Mouse (Mus musculus) heart, embryonic 15.5 days (tissue): ENCODE results near the gene Hpca. TPM values are rescaled to one million over a fixed set of nuclear protein-coding genes. Genes with fewer than 3 reads are reported as not detected.

Source experiments
- ATAC-seq: fragments of 200-750 bp; cut with Nextera tagmentation; replicated peaks from 2 replicates; pipeline ENCODE4 v1.8.0; 2017; ENCODE audit warnings: low read depth, moderate TSS enrichment; ENCODE audit not compliant: insufficient number of reproducible peaks, insufficient read depth, low FRiP score
- H3K27ac ChIP-seq: fragments of 300-500 bp; sonication (generic); 2 replicates; pipeline ENCODE4 v1.5.1; 2015; ENCODE audit warnings: mild to moderate bottlenecking, inconsistent platforms
- H3K27me3 ChIP-seq: fragments of 300-500 bp; sonication (generic); 2 replicates; pipeline ENCODE4 v1.6.1; 2015; ENCODE audit warnings: inconsistent platforms
- H3K36me3 ChIP-seq: fragments of 300-500 bp; sonication (generic); 2 replicates; pipeline ENCODE4 v1.6.1; 2015; ENCODE audit warnings: mild to moderate bottlenecking, inconsistent platforms
- H3K4me1 ChIP-seq: fragments of 300-500 bp; sonication (generic); replicated peaks from 2 replicates; pipeline ENCODE4 v1.6.1; 2015; ENCODE audit warnings: inconsistent platforms
- H3K4me2 ChIP-seq: fragments of 300-500 bp; sonication (generic); 2 replicates; pipeline ENCODE4 v1.6.1; 2015; ENCODE audit warnings: inconsistent platforms, mild to moderate bottlenecking, moderate library complexity
- H3K4me3 ChIP-seq: fragments of 300-500 bp; sonication (generic); 2 replicates; pipeline ENCODE4 v1.5.1; 2015; ENCODE audit warnings: mild to moderate bottlenecking, inconsistent platforms
- H3K9ac ChIP-seq: fragments of 300-500 bp; sonication (generic); 2 replicates; pipeline ENCODE4 v1.6.1; 2015; ENCODE audit warnings: mild to moderate bottlenecking, inconsistent platforms
- H3K9me3 ChIP-seq: fragments of 300-500 bp; sonication (generic); replicated peaks from 2 replicates; pipeline ENCODE4 v1.6.1; 2016; ENCODE audit warnings: inconsistent platforms
- WGBS: fragments of 180-500 bp; shearing (Covaris S2); methylation state at CpG from one replicate; pipeline ENCODE4 v1.1.7; 2015; ENCODE audit warnings: mixed read lengths; 5-methylcytosine and 5-hydroxymethylcytosine counted together
- polyA plus RNA-seq: library from polyadenylated mRNA; unstranded; fragments of >200 nt; fragmentation: Nextera tagmentation; extraction: Ambion mirVana; gene quantifications from 2 replicates; pipeline ENCODE4 v1.2.1, GENCODE M21; 2015

Hpca gene
- polyA plus RNA-seq, 1 experiment from 2014 or later, result 0.68 TPM

DNA sequence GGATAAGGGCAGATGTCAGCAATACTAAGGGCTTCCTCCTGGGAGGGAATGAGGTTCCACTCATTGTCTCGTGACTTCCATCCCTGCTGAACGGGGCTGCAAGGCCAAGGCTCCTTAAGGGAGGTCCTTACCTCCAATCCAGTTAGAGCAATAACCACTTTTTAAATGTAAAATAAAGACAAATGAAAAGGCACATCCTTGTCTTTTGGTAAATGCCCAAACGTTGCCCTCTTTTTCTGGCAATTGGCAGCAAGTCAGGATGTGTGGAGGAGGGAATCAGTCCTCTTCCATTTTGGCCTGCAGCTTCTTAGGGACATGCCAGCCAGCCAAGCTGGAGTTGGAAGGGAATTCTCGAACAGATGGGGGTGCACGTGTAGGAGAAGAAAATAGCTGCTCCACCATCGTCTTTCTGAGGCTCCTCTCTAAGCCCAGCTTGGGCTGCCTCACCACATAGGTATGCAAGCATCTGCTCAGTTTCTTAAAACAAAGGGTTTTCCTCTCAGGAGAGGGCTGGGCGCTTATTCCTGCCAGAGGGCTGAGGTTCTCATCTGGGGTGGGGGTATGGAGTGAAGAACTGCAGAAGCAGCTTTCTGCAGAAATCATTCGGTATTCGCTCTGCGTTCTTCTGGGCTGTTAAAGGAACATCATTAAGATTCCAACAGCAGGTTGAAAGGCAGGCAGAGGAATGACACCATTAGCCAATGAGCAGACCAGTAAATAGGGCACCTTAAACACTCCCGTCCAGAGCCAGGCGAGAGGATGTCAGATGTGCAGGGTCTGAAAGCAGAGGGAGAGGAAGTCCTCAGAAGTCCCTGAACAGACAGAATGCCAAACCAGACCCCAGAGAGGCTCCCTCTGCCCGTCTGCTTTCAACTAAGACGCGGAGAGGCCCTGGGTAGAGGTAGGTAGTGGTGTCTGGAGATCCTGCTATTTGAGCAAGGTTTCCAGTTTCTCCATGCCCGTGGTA is 22.8 kb upstream of the Hpca start:
- 51% methylated on average over 16 of the region's 16 CpGs for WGBS
- Histone ChIP-seq H3K9ac (0 out of 2 replicates have a peak overlapping the region, but pooled peaks have one; percentile 3), H3K9me3 (no peaks in the 10 kb centered on the region), H3K4me2 (no peak overlapping the region), H3K27ac (peak overlapping the region; percentile 33), H3K4me1 (peaks cover 69% of the 10 kb centered on the region), H3K4me3 (no peak overlapping the region), H3K27me3 (no peaks in the 10 kb centered on the region), H3K36me3 (peaks cover 6% of the 10 kb centered on the region; the same call in 1 of the 2 replicates)
- ATAC-seq, result no peak

- no peaks in the 10 kb centered on the region for H3K9me3 ChIP-seq
- peaks cover under 1% of the 10 kb centered on the region; the same call in 1 of the 2 replicates for H3K27me3 ChIP-seq
- no peaks in the 10 kb centered on the region; the same call in 1 of the 2 replicates for H3K36me3 ChIP-seq
- H3K9ac ChIP-seq, result no peak overlapping the region
- no peak overlapping the region for H3K4me2 ChIP-seq
- H3K4me1 ChIP-seq, result peaks cover 69% of the 10 kb centered on the region
- ATAC-seq, result no peak
- 73% methylated on average over 5 of the region's 5 CpGs for WGBS
- no peak overlapping the region for H3K4me3 ChIP-seq
- no peak overlapping the region for H3K27ac ChIP-seq
Measured at GRCm38 (mm10) chr4:129143509-129143908, 21.7 kb upstream of the Hpca start.

DNA sequence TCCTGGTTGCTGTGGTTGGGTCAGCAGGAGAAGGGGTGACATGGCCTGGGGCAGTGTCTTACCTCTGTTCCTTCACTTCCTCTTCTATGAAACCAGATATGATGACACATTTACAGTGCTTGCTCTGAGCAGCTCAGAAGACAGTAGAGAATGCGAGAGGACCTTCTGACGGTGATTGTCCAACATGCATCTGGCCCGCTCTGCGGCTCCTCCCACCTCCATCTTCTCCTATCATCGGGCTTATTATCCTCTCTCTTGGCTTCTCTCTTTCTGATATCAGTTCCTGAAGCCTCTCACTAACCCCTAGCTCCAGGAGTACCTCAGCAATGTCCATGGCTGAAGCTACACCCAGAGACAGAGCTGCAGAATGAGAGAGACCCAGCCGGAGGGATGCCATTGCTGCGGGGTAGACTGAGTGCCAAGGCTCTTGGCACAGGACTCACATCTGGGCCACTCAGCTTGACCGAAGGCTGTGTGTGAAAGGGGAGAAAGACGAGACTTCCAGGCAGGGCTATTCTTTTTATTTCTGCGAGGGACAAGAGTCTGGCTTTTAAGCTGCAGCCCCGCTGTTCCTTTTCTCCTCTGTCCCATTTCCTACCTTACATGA is 20.7 kb upstream of the Hpca start:
- no peak for ATAC-seq
- H3K4me1 ChIP-seq, result peaks cover 69% of the 10 kb centered on the region
- H3K27me3 ChIP-seq, result peaks cover 10% of the 10 kb centered on the region; the same call in 1 of the 2 replicates
- no peak overlapping the region for H3K4me2 ChIP-seq
- no peaks in the 10 kb centered on the region for H3K9me3 ChIP-seq
- no peak overlapping the region for H3K9ac ChIP-seq
- no peak overlapping the region for H3K4me3 ChIP-seq
- 74% methylated on average over 11 of the region's 11 CpGs for WGBS
- H3K27ac ChIP-seq, result 0 out of 2 replicates have a peak overlapping the region, but pooled peaks have one; percentile 77
- H3K36me3 ChIP-seq, result no peaks in the 10 kb centered on the region; the same call in 1 of the 2 replicates

GRCm38 (mm10) chr4:129141560-129142438 is 20.0 kb upstream of the Hpca start:
- peak overlapping the region; percentile 32 for H3K4me2 ChIP-seq
- H3K9ac ChIP-seq, result 0 out of 2 replicates have a peak overlapping the region, but pooled peaks have one; percentile 18
- peak; percentile 68 for ATAC-seq
- H3K4me1 ChIP-seq, result peaks cover 73% of the 10 kb centered on the region
- H3K4me3 ChIP-seq, result no peak overlapping the region
- WGBS, result 49% methylated on average over 17 of the region's 17 CpGs
- H3K27me3 ChIP-seq, result peaks cover 17% of the 10 kb centered on the region; the same call in 1 of the 2 replicates
- no peaks in the 10 kb centered on the region for H3K9me3 ChIP-seq
- H3K36me3 ChIP-seq, result no peaks in the 10 kb centered on the region; the same call in 1 of the 2 replicates
- H3K27ac ChIP-seq, result peak overlapping the region; percentile 77

GRCm38 (mm10) chr4:129140808-129141207 is 19.0 kb upstream of the Hpca start:
- Histone ChIP-seq H3K4me1 (peaks cover 70% of the 10 kb centered on the region), H3K4me3 (no peak overlapping the region), H3K4me2 (no peak overlapping the region), H3K36me3 (no peaks in the 10 kb centered on the region; the same call in 1 of the 2 replicates), H3K27me3 (peaks cover 21% of the 10 kb centered on the region), H3K9me3 (no peaks in the 10 kb centered on the region), H3K27ac (peak overlapping the region; percentile 77), H3K9ac (no peak overlapping the region)
- 87% methylated on average over 4 of the region's 4 CpGs for WGBS
- no peak for ATAC-seq

- ATAC-seq, result no peak
- no peaks in the 10 kb centered on the region for H3K9me3 ChIP-seq
- peaks cover 68% of the 10 kb centered on the region for H3K4me1 ChIP-seq
- H3K27me3 ChIP-seq, result peaks cover 31% of the 10 kb centered on the region
- H3K4me3 ChIP-seq, result no peak overlapping the region
- H3K9ac ChIP-seq, result no peak overlapping the region
- H3K4me2 ChIP-seq, result no peak overlapping the region
- H3K36me3 ChIP-seq, result no peaks in the 10 kb centered on the region; the same call in 1 of the 2 replicates
- no peak overlapping the region for H3K27ac ChIP-seq
- 74% methylated on average over 5 of the region's 5 CpGs for WGBS
Measured at GRCm38 (mm10) chr4:129139642-129140041, 17.8 kb upstream of the Hpca start.

GRCm38 (mm10) chr4:129137392-129138321 is 15.8 kb upstream of the Hpca start:
- WGBS, result 64% methylated on average over 14 of the region's 14 CpGs
- peak overlapping the region; percentile 82 for H3K4me2 ChIP-seq
- no peak for ATAC-seq
- peaks cover 55% of the 10 kb centered on the region for H3K4me1 ChIP-seq
- H3K9ac ChIP-seq, result peak overlapping the region; percentile 63
- H3K9me3 ChIP-seq, result no peaks in the 10 kb centered on the region
- peak overlapping the region; percentile 35; the same call in 1 of the 2 replicates for H3K27ac ChIP-seq
- H3K27me3 ChIP-seq, result peaks cover 31% of the 10 kb centered on the region
- H3K36me3 ChIP-seq, result no peaks in the 10 kb centered on the region; the same call in 1 of the 2 replicates
- peak overlapping the region; percentile 57 for H3K4me3 ChIP-seq

GRCm38 (mm10) chr4:129136579-129137391 is 14.9 kb upstream of the Hpca start, which contains the start of gene Fndc5:
TSS of gene Fndc5 (plus strand) at chr4:129136999.
- peak within 1 kb of the TSS; percentile 82 for H3K4me2 ChIP-seq
- H3K4me1 ChIP-seq, result peaks cover 46% of the 10 kb centered on the region
- peak; percentile 31 for ATAC-seq
- peak within 1 kb of the TSS; percentile 35; the same call in 1 of the 2 replicates for H3K27ac ChIP-seq
- no peaks in the 10 kb centered on the region for H3K9me3 ChIP-seq
- H3K27me3 ChIP-seq, result peaks cover 36% of the 10 kb centered on the region
- H3K9ac ChIP-seq, result peak within 1 kb of the TSS; percentile 63
- H3K4me3 ChIP-seq, result peak within 1 kb of the TSS; percentile 57
- no peaks in the 10 kb centered on the region; the same call in 1 of the 2 replicates for H3K36me3 ChIP-seq
- WGBS, result 1% methylated on average over 25 of the region's 80 CpGs

- H3K27me3 ChIP-seq, result peaks cover 36% of the 10 kb centered on the region
Measured at GRCm38 (mm10) chr4:129136189-129136578, 14.3 kb upstream of the Hpca start.

More at GRCm38 (mm10) chr4:129136189-129136578, 14.3 kb upstream of the Hpca start:
- Histone ChIP-seq H3K9me3 (no peaks in the 10 kb centered on the region), H3K4me2 (peak overlapping the region; percentile 82), H3K9ac (peak overlapping the region; percentile 63), H3K36me3 (no peaks in the 10 kb centered on the region; the same call in 1 of the 2 replicates), H3K4me1 (peaks cover 40% of the 10 kb centered on the region), H3K4me3 (peak overlapping the region; percentile 57), H3K27ac (no peak overlapping the region)
- 26% methylated on average over 9 of the region's 9 CpGs for WGBS
- ATAC-seq, result no peak
